Mouse (Mus musculus): ENCODE data around the gene Arhgap24.

DNA sequence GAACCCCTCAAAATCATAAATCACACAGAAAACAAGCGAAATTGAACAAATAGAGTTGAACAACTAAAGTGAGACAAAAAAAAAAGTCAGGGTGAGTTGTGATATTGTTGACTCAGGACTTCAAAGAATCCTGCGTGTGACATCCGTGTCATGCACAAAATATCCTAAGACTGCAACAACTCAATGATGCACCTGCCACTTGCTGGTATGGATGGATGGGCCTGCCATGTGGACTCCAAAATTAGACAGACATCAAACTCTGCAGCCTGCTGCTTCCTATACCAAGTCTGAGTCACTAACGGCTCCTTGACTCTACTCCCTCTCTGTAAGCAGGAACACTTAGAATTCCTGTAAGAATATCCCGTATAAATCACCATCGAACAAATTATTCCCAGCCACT is 321.6 kb downstream of the Arhgap24 start:
- TF ChIP-seq CHD2 (IDR thresholded peaks at IDR 0.05; ENCODE audit: low read length): no peak
- TF ChIP-seq UBTF (IDR thresholded peaks at IDR 0.05; ENCODE audit: low read depth, low read length): no peak
- TF ChIP-seq HCFC1 (IDR thresholded peaks at IDR 0.05; ENCODE audit: low read depth, low read length): no peak
- no peak for TF ChIP-seq POLR2A (IDR thresholded peaks at IDR 0.05; ENCODE audit: low read depth, low read length)
- no peak for TF ChIP-seq CTCF (conservative IDR thresholded peaks at IDR 0.05 in 1 of 2, IDR thresholded peaks at IDR 0.05 in 1 of 2; ENCODE audit: low read depth in 2 of 2, low read length in 2 of 2)
- TF ChIP-seq SIN3A (IDR thresholded peaks at IDR 0.05; ENCODE audit: low read length): no peak
- no peak for TF ChIP-seq MAX (IDR thresholded peaks at IDR 0.05; ENCODE audit: low read length)
- TF ChIP-seq EP300 (IDR thresholded peaks at IDR 0.05; ENCODE audit: low read length): no peak
- TF ChIP-seq RAD21 (IDR thresholded peaks at IDR 0.05; ENCODE audit: low read depth, low read length): no peak
- no peak for TF ChIP-seq SMC3 (IDR thresholded peaks at IDR 0.05; ENCODE audit: low read depth, low read length)
